Mouse (Mus musculus) liver, embryonic 14.5 days (tissue): ENCODE data around the gene Hist1h2an. TPM values are rescaled to one million over a fixed set of nuclear protein-coding genes. Genes with fewer than 3 reads are reported as not detected.
A peak's percentile ranks its signal among the peaks of the same experiment; 100 is the strongest.

Source experiments
- ATAC-seq: fragments of 200-750 bp; cut with Nextera tagmentation; 2 replicates; pipeline ENCODE4 v1.8.0; 2017; ENCODE audit warnings: moderate number of reproducible peaks, mild to moderate bottlenecking, moderate library complexity; ENCODE audit not compliant: insufficient read depth
- DNase-seq, 3 experiments: peaks; one replicate each; pipeline ENCODE4 v3.0.0-alpha.2; 2012 to 2013; ENCODE audit warnings: low read depth in 3 of 3, low spot score in 3 of 3
- H3K27ac ChIP-seq: fragments of 300-500 bp; sonication (generic); 2 replicates; pipeline ENCODE4 v1.5.1; 2014; ENCODE audit warnings: moderate library complexity, mild to moderate bottlenecking, control low read depth, inconsistent platforms
- H3K27me3 ChIP-seq: fragments of 300-500 bp; sonication (generic); 2 replicates; pipeline ENCODE4 v1.6.1; 2014; ENCODE audit warnings: mild to moderate bottlenecking, low read length, moderate library complexity; ENCODE audit not compliant: control insufficient read depth, insufficient read depth
- H3K36me3 ChIP-seq: fragments of 300-500 bp; sonication (generic); replicated peaks from 2 replicates; pipeline ENCODE4 v1.6.1; 2014; ENCODE audit warnings: low read depth; ENCODE audit not compliant: control insufficient read depth, insufficient read depth
- H3K4me1 ChIP-seq, 2 experiments: fragments of 200-500 bp in 1 of 2; fragments of 300-500 bp in 1 of 2; sonication (generic) in 1 of 2; replicated peaks; 2 replicates each; pipeline ENCODE4 v1.6.1; 2012 to 2014; ENCODE audit warnings: antibody characterized with exemption in 1 of 2, inconsistent platforms in 1 of 2, low read length in 1 of 2; ENCODE audit not compliant: control insufficient read depth in 2 of 2, insufficient read depth in 2 of 2
- H3K4me2 ChIP-seq: fragments of 300-500 bp; sonication (generic); 2 replicates; pipeline ENCODE4 v1.6.1; 2014; ENCODE audit warnings: low read depth, mild to moderate bottlenecking, control low read depth, moderate library complexity
- H3K4me3 ChIP-seq, 2 experiments: fragments of 200-500 bp in 1 of 2; fragments of 300-500 bp in 1 of 2; sonication (generic) in 1 of 2; 2 replicates each; pipeline ENCODE4 v1.5.1; 2012 to 2014; ENCODE audit warnings: low read depth in 2 of 2, low read length in 2 of 2, mild to moderate bottlenecking in 2 of 2, control low read depth in 1 of 2, inconsistent platforms in 1 of 2, moderate library complexity in 1 of 2; ENCODE audit not compliant: insufficient read depth in 1 of 2
- H3K9ac ChIP-seq: fragments of 300-500 bp; sonication (generic); replicated peaks from 2 replicates; pipeline ENCODE4 v1.6.1; 2014; ENCODE audit warnings: mild to moderate bottlenecking, control low read depth, moderate library complexity
- H3K9me3 ChIP-seq: fragments of 300-500 bp; sonication (generic); 2 replicates; pipeline ENCODE4 v1.6.1; 2016; ENCODE audit warnings: low read length, mixed read lengths; ENCODE audit not compliant: control insufficient read depth
- CTCF ChIP-seq: IDR thresholded peaks from 2 replicates; pipeline ENCODE4 v1.5.1; 2016; ENCODE audit warnings: antibody characterized with exemption, low read depth, control low read depth
- EP300 ChIP-seq: IDR thresholded peaks from 2 replicates; pipeline ENCODE4 v1.6.1; 2016; ENCODE audit warnings: antibody characterized with exemption, low read depth
- WGBS: fragments of 180-500 bp; shearing (Covaris S2); extraction: QIAGEN DNeasy Blood & Tissue Kit; methylation state at CpG from one replicate; pipeline ENCODE4 v1.1.7; 2014; ENCODE audit not compliant: insufficient replicate concordance; 5-methylcytosine and 5-hydroxymethylcytosine counted together
- polyA plus RNA-seq, 2 experiments: library from polyadenylated mRNA; depleted of rRNA in 1 of 2; stranded (reverse) in 1 of 2; unstranded in 1 of 2; fragments of >200 nt; fragmentation: Nextera tagmentation in 1 of 2; extraction: Ambion mirVana in 1 of 2; gene quantifications; 2 replicates each; pipeline versions ENCODE4 v1.2.1 to v1.2.3; 2012 to 2014

Gene Hist1h2an
- polyA plus RNA-seq, 2 experiments, result 10.9 to 12.7 TPM

DNA sequence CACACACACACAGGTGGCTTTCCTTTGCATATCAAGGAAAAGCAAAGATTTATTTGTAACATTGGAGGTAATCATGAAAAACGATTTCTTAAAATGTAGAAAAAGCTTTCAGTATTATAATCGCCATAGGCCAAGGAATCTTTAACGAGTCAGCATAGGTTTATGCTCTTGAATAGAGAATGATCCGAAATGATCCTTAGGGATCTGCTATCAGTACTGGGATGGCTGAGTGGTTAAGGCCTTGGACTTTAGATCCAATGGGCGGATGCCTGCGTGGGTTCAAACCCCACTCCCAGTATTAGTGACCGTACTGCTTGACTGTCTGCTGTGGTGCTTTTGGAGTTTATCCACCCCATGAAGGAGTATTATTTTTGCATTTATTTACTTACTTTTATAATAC lies 8.6 kb upstream of the Hist1h2an start:
- ATAC-seq, result no peak
- no peak overlapping the region for H3K9ac ChIP-seq
- no peak overlapping the region for H3K4me2 ChIP-seq
- no peak overlapping the region for H3K4me3 ChIP-seq
- H3K36me3 ChIP-seq, result no peaks in the 10 kb centered on the region
- 81% methylated on average over 7 of the region's 7 CpGs for WGBS
- H3K9me3 ChIP-seq, result no peaks in the 10 kb centered on the region
- no peak overlapping the region for H3K27ac ChIP-seq
- no peak for DNase-seq
- no peak for TF ChIP-seq CTCF
- TF ChIP-seq EP300, result no peak
- peaks cover under 1% of the 10 kb centered on the region in 2 experiments; a peak in 2 of 4 replicates for H3K4me1 ChIP-seq
- H3K27me3 ChIP-seq, result no peaks in the 10 kb centered on the region

GRCm38 (mm10) chr13:21790601-21791283 lies 3.7 kb upstream of the Hist1h2an start:
- WGBS, result 27% methylated on average over 18 of the region's 18 CpGs
- DNase-seq (no peak), ATAC-seq (no peak)
- H3K4me1 ChIP-seq, result peaks cover 12 to 15% of the 10 kb centered on the region in 2 experiments
- H3K9me3 ChIP-seq, result no peaks in the 10 kb centered on the region
- H3K36me3 ChIP-seq, result no peaks in the 10 kb centered on the region
- no peak for TF ChIP-seq EP300
- TF ChIP-seq CTCF, result no peak
- H3K27ac ChIP-seq, result no peak overlapping the region
- no peak overlapping the region for H3K4me3 ChIP-seq
- H3K27me3 ChIP-seq, result no peaks in the 10 kb centered on the region
- H3K9ac ChIP-seq, result peak overlapping the region; percentile 45
- H3K4me2 ChIP-seq, result peak overlapping the region; percentile 44

DNA sequence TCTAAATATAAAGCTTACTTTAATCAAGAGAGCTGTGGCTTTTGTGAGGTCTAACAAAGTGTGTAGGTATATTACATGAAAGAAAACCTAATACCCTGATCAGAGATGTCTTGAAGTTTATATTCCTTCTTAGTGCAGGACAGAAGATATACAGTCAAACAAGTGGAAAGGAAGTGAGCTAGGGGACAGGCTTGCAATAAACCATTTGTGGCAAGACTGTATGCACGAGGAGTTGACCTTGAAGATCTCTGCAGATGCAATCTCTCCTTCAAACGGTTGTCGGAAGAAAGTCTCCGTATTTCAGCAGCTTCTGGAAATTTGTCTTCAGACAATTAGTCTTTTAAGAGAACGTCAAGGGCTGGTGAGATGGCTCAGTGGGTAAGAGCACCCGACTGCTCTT lies 2.9 kb upstream of the Hist1h2an start:
- WGBS, result 29% methylated on average over 6 of the region's 6 CpGs
- TF ChIP-seq CTCF, result no peak
- TF ChIP-seq EP300, result no peak
- Histone ChIP-seq H3K4me3 (no peak overlapping the region), H3K4me2 (no peak overlapping the region), H3K9me3 (no peaks in the 10 kb centered on the region), H3K27ac (peak overlapping the region; percentile 84), H3K27me3 (no peaks in the 10 kb centered on the region), H3K4me1 (peaks cover 19% of the 10 kb centered on the region in 2 experiments), H3K9ac (no peak overlapping the region), H3K36me3 (no peaks in the 10 kb centered on the region)
- DNase-seq, result no peak
- ATAC-seq, result no peak

GRCm38 (mm10) chr13:21787760-21788593 lies 959 bp upstream of the Hist1h2an start:
- Histone ChIP-seq H3K27ac (peak overlapping the region; percentile 84), H3K36me3 (no peaks in the 10 kb centered on the region), H3K9ac (peak overlapping the region; percentile 75), H3K4me2 (peak overlapping the region; percentile 90), H3K4me3 (peak overlapping the region; percentile 50 to 56), H3K27me3 (no peaks in the 10 kb centered on the region), H3K4me1 (peaks cover 26 to 31% of the 10 kb centered on the region in 2 experiments), H3K9me3 (no peaks in the 10 kb centered on the region)
- 20% methylated on average over 14 of the region's 21 CpGs for WGBS
- ATAC-seq, result peak; percentile 19
- DNase-seq, result peak in 1 of 3 experiments; percentile 51
- TF ChIP-seq CTCF, result no peak
- TF ChIP-seq EP300, result no peak; the same call in 1 of the 2 replicates
